Mouse (Mus musculus) hindbrain, embryonic 11.5 days (tissue): ENCODE results near the gene Srrm3. TPM values are rescaled to one million over a fixed set of nuclear protein-coding genes. Genes with fewer than 3 reads are reported as not detected.
A peak's percentile ranks its signal among the peaks of the same experiment; 100 is the strongest.

Experiments used
- ATAC-seq: fragments of 200-750 bp; cut with Nextera tagmentation; 2 replicates; pipeline ENCODE4 v1.8.0; 2017; ENCODE audit warnings: mild to moderate bottlenecking, moderate TSS enrichment, moderate library complexity; ENCODE audit not compliant: low FRiP score
- DNase-seq: peaks from one replicate; pipeline ENCODE4 v3.0.0-alpha.2; 2015; ENCODE audit warnings: low spot score
- H3K27ac ChIP-seq: fragments of 300-500 bp; sonication (generic); 2 replicates; pipeline ENCODE4 v1.5.1; 2014; ENCODE audit warnings: mild to moderate bottlenecking, low read depth, low read length
- H3K27me3 ChIP-seq: fragments of 300-500 bp; sonication (generic); 2 replicates; pipeline ENCODE4 v1.6.1; 2014; ENCODE audit warnings: mild to moderate bottlenecking, low read length, moderate library complexity, mixed read lengths; ENCODE audit not compliant: control insufficient read depth, insufficient read depth
- H3K36me3 ChIP-seq: fragments of 300-500 bp; sonication (generic); 2 replicates; pipeline ENCODE4 v1.6.1; 2014; ENCODE audit warnings: mild to moderate bottlenecking, low read length, moderate library complexity, mixed read lengths; ENCODE audit not compliant: control insufficient read depth, insufficient read depth
- H3K4me1 ChIP-seq: fragments of 300-500 bp; sonication (generic); replicated peaks from 2 replicates; pipeline ENCODE4 v1.6.1; 2014; ENCODE audit warnings: low read length, mixed read lengths; ENCODE audit not compliant: control insufficient read depth, insufficient read depth
- H3K4me2 ChIP-seq: fragments of 300-500 bp; sonication (generic); replicated peaks from 2 replicates; pipeline ENCODE4 v1.6.1; 2014; ENCODE audit warnings: mild to moderate bottlenecking, low read depth, low read length
- H3K4me3 ChIP-seq: fragments of 300-500 bp; sonication (generic); 2 replicates; pipeline ENCODE4 v1.5.1; 2014; ENCODE audit warnings: low read depth, low read length
- H3K9ac ChIP-seq: fragments of 300-500 bp; sonication (generic); 2 replicates; pipeline ENCODE4 v1.6.1; 2014; ENCODE audit warnings: low read depth, low read length
- H3K9me3 ChIP-seq: fragments of 300-500 bp; sonication (generic); 2 replicates; pipeline ENCODE4 v1.6.1; 2016; ENCODE audit warnings: low read length; ENCODE audit not compliant: control insufficient read depth
- WGBS: fragments of 180-500 bp; shearing (Covaris S2); extraction: QIAGEN DNeasy Blood & Tissue Kit; methylation state at CpG from one replicate; pipeline ENCODE4 v1.1.7; 2014; 5-methylcytosine and 5-hydroxymethylcytosine counted together
- polyA plus RNA-seq: library from polyadenylated mRNA; unstranded; fragments of >200 nt; fragmentation: Nextera tagmentation; extraction: Ambion mirVana; gene quantifications from 2 replicates; pipeline ENCODE4 v1.2.1, GENCODE M21; 2014

The Srrm3 gene
- polyA plus RNA-seq, 1 experiment from 2014 or later = 39.8 TPM

- ATAC-seq (no peak), DNase-seq (no peak)
- H3K4me1 ChIP-seq = peaks cover 5% of the 10 kb centered on the region; the same call in 1 of the 2 replicates
- no peaks in the 10 kb centered on the region for H3K9me3 ChIP-seq
- no peaks in the 10 kb centered on the region; the same call in 1 of the 2 replicates for H3K27me3 ChIP-seq
- no peaks in the 10 kb centered on the region for H3K36me3 ChIP-seq
- H3K4me2 ChIP-seq = no peak overlapping the region
- 33% methylated on average over 4 of the region's 4 CpGs for WGBS
- no peak overlapping the region for H3K9ac ChIP-seq
- no peak overlapping the region for H3K4me3 ChIP-seq
- no peak overlapping the region for H3K27ac ChIP-seq
Observed at GRCm38 (mm10) chr5:135832729-135833128, 26.0 kb downstream of the Srrm3 start.

- 0 out of 2 replicates have a peak overlapping the region, but pooled peaks have one; percentile 49 for H3K27ac ChIP-seq
Observed at GRCm38 (mm10) chr5:135834769-135835491, 28.2 kb downstream of the Srrm3 start.

GRCm38 (mm10) chr5:135835492-135835858 lies 28.8 kb downstream of the Srrm3 start:
- Histone ChIP-seq H3K36me3 (no peaks in the 10 kb centered on the region), H3K9me3 (no peaks in the 10 kb centered on the region), H3K9ac (no peak overlapping the region), H3K27ac (no peak overlapping the region), H3K4me3 (peak overlapping the region; percentile 44), H3K4me1 (peaks cover 5% of the 10 kb centered on the region; the same call in 1 of the 2 replicates), H3K27me3 (no peaks in the 10 kb centered on the region; the same call in 1 of the 2 replicates), H3K4me2 (peak overlapping the region; percentile 77)
- ATAC-seq (peak; percentile 78), DNase-seq (no peak)
- 3% methylated on average over 12 of the region's 12 CpGs for WGBS

More at GRCm38 (mm10) chr5:135834769-135835491, 28.2 kb downstream of the Srrm3 start:
- H3K9ac ChIP-seq = peak overlapping the region; percentile 49
- 1% methylated on average over 47 of the region's 47 CpGs for WGBS
- H3K27me3 ChIP-seq = no peaks in the 10 kb centered on the region; the same call in 1 of the 2 replicates
- peaks cover 5% of the 10 kb centered on the region; the same call in 1 of the 2 replicates for H3K4me1 ChIP-seq
- DNase-seq = peak; percentile 93
- H3K36me3 ChIP-seq = no peaks in the 10 kb centered on the region
- H3K4me2 ChIP-seq = peak overlapping the region; percentile 77
- H3K9me3 ChIP-seq = no peaks in the 10 kb centered on the region
- peak; percentile 91 for ATAC-seq
- peak overlapping the region; percentile 44 for H3K4me3 ChIP-seq

DNA sequence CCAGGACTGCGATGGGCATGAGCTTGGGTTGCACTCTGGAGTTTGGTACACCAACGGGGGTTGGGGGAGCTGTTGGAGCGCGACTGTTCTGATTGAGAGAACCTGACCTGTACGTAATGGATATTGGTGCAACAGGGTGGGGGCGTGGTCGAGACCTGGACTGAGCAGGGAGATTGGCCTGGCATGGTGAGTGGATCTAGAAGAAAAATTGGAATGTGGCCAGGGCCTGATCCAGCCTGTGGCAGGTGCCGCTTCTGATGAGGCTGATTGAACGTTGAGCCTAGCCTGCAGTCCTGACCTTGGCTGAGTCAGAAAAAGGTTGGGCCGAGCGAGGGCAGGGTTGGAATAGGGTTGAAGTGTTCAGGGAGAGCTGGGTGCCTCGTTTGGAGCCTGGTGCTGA lies 29.3 kb downstream of the Srrm3 start:
- Histone ChIP-seq H3K36me3 (no peaks in the 10 kb centered on the region), H3K9ac (no peak overlapping the region), H3K4me2 (peak overlapping the region; percentile 77; the same call in 1 of the 2 replicates), H3K9me3 (no peaks in the 10 kb centered on the region), H3K27ac (no peak overlapping the region), H3K4me3 (no peak overlapping the region), H3K27me3 (no peaks in the 10 kb centered on the region; the same call in 1 of the 2 replicates), H3K4me1 (peaks cover 5% of the 10 kb centered on the region; the same call in 1 of the 2 replicates)
- no peak for DNase-seq
- ATAC-seq = no peak
- WGBS = 24% methylated on average over 12 of the region's 12 CpGs

- H3K27me3 ChIP-seq = no peaks in the 10 kb centered on the region
- H3K9me3 ChIP-seq = no peaks in the 10 kb centered on the region
- WGBS = 88% methylated on average over 6 of the region's 6 CpGs
- no peaks in the 10 kb centered on the region for H3K36me3 ChIP-seq
- H3K4me3 ChIP-seq = no peak overlapping the region
- no peak overlapping the region for H3K27ac ChIP-seq
- H3K4me1 ChIP-seq = no peaks in the 10 kb centered on the region
- no peak for DNase-seq
- H3K4me2 ChIP-seq = no peak overlapping the region
- ATAC-seq = no peak
- no peak overlapping the region for H3K9ac ChIP-seq
Observed at GRCm38 (mm10) chr5:135841651-135842050, 35.0 kb downstream of the Srrm3 start.

- Histone ChIP-seq H3K27ac (no peak overlapping the region), H3K4me3 (no peak overlapping the region), H3K4me2 (no peak overlapping the region), H3K4me1 (no peaks in the 10 kb centered on the region), H3K9me3 (no peaks in the 10 kb centered on the region), H3K9ac (no peak overlapping the region), H3K27me3 (no peaks in the 10 kb centered on the region), H3K36me3 (no peaks in the 10 kb centered on the region)
- ATAC-seq (no peak), DNase-seq (peak; percentile 64)
- 20% methylated on average over 5 of the region's 5 CpGs for WGBS
Observed at GRCm38 (mm10) chr5:135843418-135843817, 36.7 kb downstream of the Srrm3 start.

GRCm38 (mm10) chr5:135845676-135846320 lies 39.1 kb downstream of the Srrm3 start:
- WGBS = 84% methylated on average over 13 of the region's 13 CpGs
- DNase-seq (no peak), ATAC-seq (no peak)
- Histone ChIP-seq H3K27me3 (no peaks in the 10 kb centered on the region), H3K4me2 (no peak overlapping the region), H3K4me3 (no peak overlapping the region), H3K27ac (no peak overlapping the region), H3K4me1 (peaks cover 8% of the 10 kb centered on the region), H3K36me3 (no peaks in the 10 kb centered on the region), H3K9ac (no peak overlapping the region), H3K9me3 (no peaks in the 10 kb centered on the region)

GRCm38 (mm10) chr5:135847460-135847859 lies 40.8 kb downstream of the Srrm3 start:
- DNase-seq = no peak
- Histone ChIP-seq H3K9me3 (no peaks in the 10 kb centered on the region), H3K4me2 (no peak overlapping the region), H3K9ac (no peak overlapping the region), H3K27me3 (peaks cover 6% of the 10 kb centered on the region), H3K4me1 (peaks cover 17% of the 10 kb centered on the region), H3K4me3 (no peak overlapping the region), H3K27ac (no peak overlapping the region), H3K36me3 (no peaks in the 10 kb centered on the region)
- WGBS = 76% methylated on average over 4 of the region's 4 CpGs
- no peak for ATAC-seq
